Mouse (Mus musculus): ENCODE results near the gene Mrap2.

Gene Mrap2

GRCm38 (mm10) chr9:87202431-87202830 is 58.3 kb downstream of the Mrap2 start:
- DNase-seq (ENCODE audit: low read depth, low spot score), result no peak
- no peaks in the 10 kb centered on the region for H3K27me3 ChIP-seq (ENCODE audit: control insufficient read depth, insufficient read depth, low read length, poor library complexity, severe bottlenecking)

GRCm38 (mm10) chr9:87210830-87211339 is 66.8 kb downstream of the Mrap2 start:
- Histone ChIP-seq H3K27me3 (ENCODE audit: control insufficient read depth, insufficient read depth, low read length, poor library complexity, severe bottlenecking) (no peaks in the 10 kb centered on the region), H3K36me3 (ENCODE audit: control insufficient read depth, insufficient read depth, low read length, poor library complexity, severe bottlenecking) (peaks cover 10% of the 10 kb centered on the region)
- DNase-seq (ENCODE audit: low read depth, low spot score), result no peak

More at GRCm38 (mm10) chr9:87202431-87202830, 58.3 kb downstream of the Mrap2 start:
- no peaks in the 10 kb centered on the region; the same call in none of the 2 replicates for H3K36me3 ChIP-seq (ENCODE audit: control insufficient read depth, insufficient read depth, low read length, poor library complexity, severe bottlenecking)

GRCm38 (mm10) chr9:87213204-87213603 is 69.1 kb downstream of the Mrap2 start:
- no peak for DNase-seq (ENCODE audit: low read depth, low spot score)
- Histone ChIP-seq H3K27me3 (ENCODE audit: control insufficient read depth, insufficient read depth, low read length, poor library complexity, severe bottlenecking) (no peaks in the 10 kb centered on the region), H3K36me3 (ENCODE audit: control insufficient read depth, insufficient read depth, low read length, poor library complexity, severe bottlenecking) (peaks cover 13% of the 10 kb centered on the region)
